Comparison of ENCODE assay signal across 9 mouse cellular contexts in genomic region chr8:120404609-120405036, GRCm38 (mm10).
DNase-seq lines count a peak whose midpoint lies in the region; ATAC-seq and TF ChIP-seq lines count a peak whose summit lies in the region.
"Had no signal": no experiment of that assay in that cellular context is flagged by ENCODE, and none has a peak within 500 bp of the region (broad histone marks: within the 10 kb centered on the region; RNA-seq: fewer than 3 reads in every experiment).

No protein-coding gene starts in this region.

- no peaks in the 10 kb centered on the region for H3K27me3 ChIP-seq in forebrain, postnatal 0 days (ENCODE audit: insufficient read depth, low read length)
- H3K27me3 ChIP-seq: lung, embryonic 15.5 days had no signal

- H3K27ac ChIP-seq in bone marrow macrophage, adult 2 months (ENCODE audit: insufficient read depth, low read depth, low read length): no peak overlapping the region
- H3K27ac ChIP-seq in forebrain, postnatal 0 days (ENCODE audit: low read depth, low read length): 0 out of 2 replicates have a peak overlapping the region, but pooled peaks have one; percentile 9
- H3K27ac ChIP-seq: lung, embryonic 15.5 days had no signal

- H3K4me1 ChIP-seq in bone marrow macrophage, adult 2 months (ENCODE audit: control insufficient read depth, insufficient read depth, low read length): peaks cover 5% of the 10 kb centered on the region; the same call in 1 of the 2 replicates
- 0 out of 2 replicates have a peak, but pooled peaks cover 7% of the 10 kb centered on the region for H3K4me1 ChIP-seq in forebrain, postnatal 0 days (ENCODE audit: insufficient read depth)

- peak; percentile 48 for DNase-seq in right cerebral cortex, postnatal 14 days
- no peak for DNase-seq in right cerebral cortex, adult 2 months (ENCODE audit: low spot score in 2 of 2)
- DNase-seq in forebrain, postnatal 0 days: no peak
- peak; percentile 75 to 79 for DNase-seq in kidney, postnatal 4 days
- peak; percentile 58 to 64 for DNase-seq in natural killer cell, adult 2 months (ENCODE audit: low spot score in 2 of 2)
- no peak for DNase-seq in frontal cortex, adult 2 months (ENCODE audit: extremely low spot score in 1 of 2, low spot score in 1 of 2)

- WGBS in forebrain, postnatal 0 days: 16% methylated on average over 7 of the region's 7 CpGs

- H3K4me3 ChIP-seq in bone marrow macrophage, adult 2 months (ENCODE audit: insufficient read depth, low read length): no peak overlapping the region
- H3K4me3 ChIP-seq in forebrain, postnatal 0 days (ENCODE audit: low read depth, low read length): no peak overlapping the region
- H3K4me3 ChIP-seq: erythroblast, embryonic 14.5 days; lung, embryonic 15.5 days had no signal

- H3K9me3 ChIP-seq in forebrain, postnatal 0 days (ENCODE audit: low read length): no peaks in the 10 kb centered on the region
- H3K9me3 ChIP-seq: lung, embryonic 15.5 days had no signal

- H3K9ac ChIP-seq in forebrain, postnatal 0 days: no peak overlapping the region
- H3K9ac ChIP-seq: lung, embryonic 15.5 days had no signal

- no peak for TF ChIP-seq POLR2A in bone marrow macrophage, adult 2 months (IDR thresholded peaks at IDR 0.05; ENCODE audit: borderline replicate concordance, low read depth, low read length)

- H3K36me3 ChIP-seq in forebrain, postnatal 0 days (ENCODE audit: insufficient read depth): no peaks in the 10 kb centered on the region
- H3K36me3 ChIP-seq: lung, embryonic 15.5 days had no signal

- peak; percentile 53; the same call in 1 of the 2 replicates for ATAC-seq in forebrain, postnatal 0 days

- TF ChIP-seq CTCF in bone marrow macrophage, adult 2 months (IDR thresholded peaks at IDR 0.05; ENCODE audit: low read depth, low read length): peak; percentile 79
- TF ChIP-seq CTCF in forebrain, postnatal 0 days (IDR thresholded peaks at IDR 0.05; ENCODE audit: low read depth): peak; percentile 61

- no peak overlapping the region for H3K4me2 ChIP-seq in forebrain, postnatal 0 days (ENCODE audit: low read depth)
- H3K4me2 ChIP-seq: lung, embryonic 15.5 days had no signal

Comparison
In these comparisons a context has a peak if more than half of its experiments do, and no peak if none do; other contexts are left out.
1. DNase-seq: peak in right cerebral cortex, postnatal 14 days (single experiment), kidney, postnatal 4 days (2 of 2) and natural killer cell, adult 2 months (2 of 2); none in right cerebral cortex, adult 2 months (0 of 2), forebrain, postnatal 0 days (single experiment) and frontal cortex, adult 2 months (0 of 2).